20 mouse cellular contexts compared by ENCODE assay signal in genomic region chr1:56914279-56914678, GRCm38 (mm10).
DNase-seq lines count a peak whose midpoint lies in the region; ATAC-seq lines count a peak whose summit lies in the region.
"Had no signal": no experiment of that assay in that cellular context is flagged by ENCODE, and none has a peak within 500 bp of the region (broad histone marks: within the 10 kb centered on the region; RNA-seq: fewer than 3 reads in every experiment).

No protein-coding gene starts in this region.

- DNase-seq in frontal cortex, postnatal 25 days (ENCODE audit: low spot score in 2 of 2) = no peak
- peak; percentile 67 for DNase-seq in right cerebral cortex, adult 18-20 months
- DNase-seq in right cerebral cortex, postnatal 4 days = no peak
- peak; percentile 50 to 78 for DNase-seq in frontal cortex, postnatal 36 days (ENCODE audit: low spot score in 2 of 2)
- DNase-seq in left cerebral cortex, postnatal 36 days (ENCODE audit: low spot score in 2 of 2) = peak; percentile 64
- DNase-seq in cerebellum, adult 11-12 months = no peak
- DNase-seq in adrenal gland, postnatal 14 days = no peak
- DNase-seq: adrenal gland, adult 8-10 months; B cell, adult 2 months; cerebellum, adult 2 months; cerebellum, postnatal 10 days; embryo, embryonic 11 days; gastrocnemius, postnatal 10 days; heart, adult 18-20 months; heart, postnatal 10 days; heart, postnatal 4 days had no signal

- intact Hi-C loops in left cerebral cortex, postnatal 36 days (cut with DNase I) = no loop called here

- peak; percentile 74 for ATAC-seq in frontal cortex, adult (ENCODE audit: low TSS enrichment)
- ATAC-seq: CD4-positive, CD25-positive, alpha-beta regulatory T cell, adult 4 months; forebrain, embryonic 15.5 days; hindbrain, embryonic 16.5 days had no signal

Comparison
In these comparisons a context has a peak if more than half of its experiments do, and no peak if none do; other contexts are left out.
1. DNase-seq: peak in right cerebral cortex, adult 18-20 months (single experiment), frontal cortex, postnatal 36 days (2 of 2) and left cerebral cortex, postnatal 36 days (2 of 2); none in frontal cortex, postnatal 25 days (0 of 2), right cerebral cortex, postnatal 4 days (single experiment), cerebellum, adult 11-12 months (single experiment) and adrenal gland, postnatal 14 days (single experiment).